Mouse (Mus musculus): ENCODE data around the gene Insig2. TPM values are rescaled to one million over a fixed set of nuclear protein-coding genes. Genes with fewer than 3 reads are reported as not detected.

Gene Insig2
- polyA plus RNA-seq, 1 experiment from 2014 or later = 34.5 TPM

DNA sequence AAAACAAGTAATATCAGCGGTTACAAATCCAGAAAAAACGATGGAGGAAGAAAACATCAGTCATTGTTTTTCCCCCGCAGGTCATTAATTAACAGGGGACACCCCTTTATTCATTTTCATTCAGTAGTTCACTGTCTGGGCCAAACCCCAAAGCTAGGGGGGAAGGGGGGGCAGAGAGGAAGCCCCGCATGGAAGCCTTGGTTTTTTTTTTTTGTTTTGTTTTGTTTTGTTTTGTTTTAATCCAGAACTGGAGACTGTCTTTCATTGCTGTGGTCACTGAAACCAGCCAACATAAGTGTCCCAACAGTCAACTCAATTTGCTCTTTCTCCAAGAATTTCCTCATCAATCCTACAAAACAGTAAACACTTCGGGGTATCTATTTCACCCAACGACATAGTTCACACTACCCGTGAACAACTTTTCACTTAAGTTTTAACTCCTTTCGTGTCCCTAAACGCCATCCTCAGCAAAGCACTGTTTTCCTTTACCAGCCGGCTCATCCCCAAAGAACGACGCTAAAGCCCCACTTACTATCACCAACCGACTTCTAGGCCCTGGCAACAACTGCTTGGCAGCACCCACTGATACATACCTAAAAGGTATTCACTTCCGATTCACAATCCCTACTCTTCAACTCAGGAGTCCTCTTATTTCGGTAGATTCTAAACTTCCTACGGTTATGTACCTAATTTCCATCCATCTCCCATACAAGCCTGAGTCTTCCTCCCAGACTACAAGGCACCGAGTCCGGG lies 5.6 kb downstream of the Insig2 start:
- H3K36me3 ChIP-seq = no peaks in the 10 kb centered on the region
- H3K27ac ChIP-seq (ENCODE audit: poor library complexity, severe bottlenecking) = peak overlapping the region; percentile 96; the same call in 1 of the 2 replicates
- H3K4me3 ChIP-seq = peak overlapping the region; percentile 98
- no peaks in the 10 kb centered on the region for H3K9me3 ChIP-seq (replicated peaks)
- ATAC-seq (ENCODE audit: insufficient number of reproducible peaks, low FRiP score) = no peak
- H3K9ac ChIP-seq = peak overlapping the region; percentile 88
- 25% methylated on average over 18 of the region's 18 CpGs for WGBS
- no peaks in the 10 kb centered on the region for H3K27me3 ChIP-seq (replicated peaks)
- H3K4me1 ChIP-seq (replicated peaks) = peaks cover 17% of the 10 kb centered on the region
- H3K4me2 ChIP-seq = peak overlapping the region; percentile 85

DNA sequence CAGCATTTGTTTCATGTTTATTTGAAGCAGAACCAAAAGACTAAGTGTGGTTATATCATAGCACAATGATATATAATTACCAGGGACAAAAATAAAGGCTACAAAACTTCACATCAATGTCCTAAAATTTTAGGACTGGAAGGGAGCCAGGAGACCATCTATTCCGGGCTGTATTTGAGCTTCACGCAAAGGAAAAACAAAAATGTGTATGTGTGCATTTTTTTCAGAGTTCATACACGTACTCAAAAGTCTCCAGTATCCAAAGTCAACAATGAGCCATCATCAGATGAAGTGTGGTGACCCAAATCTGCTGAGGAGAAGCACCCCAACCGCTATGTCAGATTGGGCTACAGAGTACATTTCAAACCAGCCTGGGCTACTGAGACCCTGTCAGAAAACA lies 8.9 kb downstream of the Insig2 start:
- Histone ChIP-seq H3K27ac (ENCODE audit: poor library complexity, severe bottlenecking) (no peak overlapping the region), H3K4me3 (no peak overlapping the region), H3K9ac (no peak overlapping the region), H3K27me3 (replicated peaks) (no peaks in the 10 kb centered on the region), H3K4me1 (replicated peaks) (peaks cover 19% of the 10 kb centered on the region), H3K4me2 (no peak overlapping the region), H3K36me3 (no peaks in the 10 kb centered on the region), H3K9me3 (replicated peaks) (no peaks in the 10 kb centered on the region)
- ATAC-seq (ENCODE audit: insufficient number of reproducible peaks, low FRiP score) = no peak
- 68% methylated on average over 4 of the region's 4 CpGs for WGBS

DNA sequence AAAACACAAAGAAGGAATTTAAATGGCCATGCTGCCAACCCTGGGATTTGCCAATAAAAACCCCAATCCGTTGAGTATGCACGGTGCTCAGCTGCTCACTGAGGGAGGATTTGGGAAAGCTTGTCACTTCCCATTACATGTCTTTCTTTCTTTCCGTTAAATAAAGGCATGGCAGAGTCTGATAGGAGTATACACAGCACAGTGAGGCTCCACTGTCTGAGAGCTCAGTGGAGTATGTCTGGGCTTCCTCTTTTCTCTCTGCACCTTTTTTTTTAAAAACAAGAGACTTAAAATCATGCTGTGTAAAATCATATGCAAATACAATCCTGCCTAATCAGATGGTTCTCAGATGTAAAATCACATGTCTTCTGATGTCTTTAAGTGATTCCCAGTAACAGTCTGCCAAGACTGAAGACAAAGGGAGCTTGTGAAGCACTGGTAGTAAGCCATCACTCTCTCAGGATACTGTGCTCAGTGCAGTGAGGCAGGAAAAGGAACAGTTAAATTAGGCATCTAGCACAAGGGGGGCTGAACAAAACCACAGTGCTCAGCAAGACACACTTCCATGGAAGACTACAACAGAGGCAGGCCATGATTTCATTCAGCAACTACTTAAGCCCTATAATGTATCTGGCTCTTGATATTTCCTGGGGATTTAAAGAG lies 17.5 kb downstream of the Insig2 start:
- no peak overlapping the region for H3K4me3 ChIP-seq
- no peak overlapping the region for H3K27ac ChIP-seq (ENCODE audit: poor library complexity, severe bottlenecking)
- H3K4me1 ChIP-seq (replicated peaks) = no peaks in the 10 kb centered on the region
- H3K27me3 ChIP-seq (replicated peaks) = no peaks in the 10 kb centered on the region
- ATAC-seq (ENCODE audit: insufficient number of reproducible peaks, low FRiP score) = no peak
- no peaks in the 10 kb centered on the region for H3K9me3 ChIP-seq (replicated peaks)
- H3K9ac ChIP-seq = no peak overlapping the region
- 77% methylated on average over 3 of the region's 3 CpGs for WGBS
- peaks cover 26% of the 10 kb centered on the region for H3K36me3 ChIP-seq
- no peak overlapping the region for H3K4me2 ChIP-seq

DNA sequence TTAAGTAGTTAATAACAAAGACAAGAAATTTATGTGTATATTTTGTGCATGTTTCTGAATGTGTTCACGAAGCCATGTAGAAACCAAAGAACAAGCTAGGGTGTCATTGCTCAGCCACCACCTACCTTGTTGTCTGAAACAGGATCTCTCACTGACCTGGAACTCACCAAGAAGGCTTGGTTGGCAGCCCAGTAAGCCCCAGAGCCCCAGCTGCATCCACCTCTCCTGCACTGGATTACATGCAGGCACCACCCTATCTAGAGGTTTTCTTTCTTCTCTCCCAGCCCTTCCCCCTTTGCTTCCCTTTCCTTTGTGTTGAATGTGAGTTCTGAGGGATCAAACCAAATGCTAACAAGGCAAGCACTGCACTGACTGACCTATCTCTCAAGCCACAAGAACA lies 19.2 kb downstream of the Insig2 start:
- H3K4me1 ChIP-seq (replicated peaks) = no peaks in the 10 kb centered on the region
- 89% methylated on average over 1 of the region's 1 CpGs for WGBS

DNA sequence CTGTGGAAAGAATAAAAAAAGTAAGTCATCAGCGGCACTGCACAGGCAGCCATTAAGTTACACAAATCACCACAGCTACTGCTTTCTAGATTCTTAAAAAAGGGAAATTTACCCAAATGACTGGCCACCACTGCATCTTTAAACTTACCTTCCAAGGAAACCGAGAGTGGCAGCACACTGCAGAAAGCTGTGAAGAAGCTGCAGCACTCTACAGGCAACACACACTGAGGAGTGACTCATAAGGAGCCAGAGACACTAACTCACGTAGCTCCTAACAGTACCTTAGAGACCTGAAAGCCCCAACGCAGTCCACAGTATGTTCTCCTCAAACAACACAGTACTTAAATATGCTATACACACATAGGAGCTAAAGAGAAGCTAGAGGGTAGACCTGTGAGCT lies 20.1 kb downstream of the Insig2 start:
- whole genome bisulfite sequencing = 88% methylated on average over 4 of the region's 4 CpGs
- Histone ChIP-seq H3K4me3 (no peak overlapping the region), H3K4me2 (no peak overlapping the region), H3K27me3 (replicated peaks) (no peaks in the 10 kb centered on the region), H3K9ac (no peak overlapping the region), H3K36me3 (peaks cover 26% of the 10 kb centered on the region), H3K4me1 (replicated peaks) (no peaks in the 10 kb centered on the region), H3K9me3 (replicated peaks) (no peaks in the 10 kb centered on the region), H3K27ac (ENCODE audit: poor library complexity, severe bottlenecking) (no peak overlapping the region)
- ATAC-seq (ENCODE audit: insufficient number of reproducible peaks, low FRiP score) = no peak

More for the DNA sequence above, 19.2 kb downstream of the Insig2 start:
- peaks cover 26% of the 10 kb centered on the region for H3K36me3 ChIP-seq
- no peak overlapping the region for H3K4me2 ChIP-seq
- H3K4me3 ChIP-seq = no peak overlapping the region
- H3K27ac ChIP-seq (ENCODE audit: poor library complexity, severe bottlenecking) = no peak overlapping the region
- no peak overlapping the region for H3K9ac ChIP-seq
- H3K27me3 ChIP-seq (replicated peaks) = no peaks in the 10 kb centered on the region
- ATAC-seq (ENCODE audit: insufficient number of reproducible peaks, low FRiP score) = no peak
- no peaks in the 10 kb centered on the region for H3K9me3 ChIP-seq (replicated peaks)

DNA sequence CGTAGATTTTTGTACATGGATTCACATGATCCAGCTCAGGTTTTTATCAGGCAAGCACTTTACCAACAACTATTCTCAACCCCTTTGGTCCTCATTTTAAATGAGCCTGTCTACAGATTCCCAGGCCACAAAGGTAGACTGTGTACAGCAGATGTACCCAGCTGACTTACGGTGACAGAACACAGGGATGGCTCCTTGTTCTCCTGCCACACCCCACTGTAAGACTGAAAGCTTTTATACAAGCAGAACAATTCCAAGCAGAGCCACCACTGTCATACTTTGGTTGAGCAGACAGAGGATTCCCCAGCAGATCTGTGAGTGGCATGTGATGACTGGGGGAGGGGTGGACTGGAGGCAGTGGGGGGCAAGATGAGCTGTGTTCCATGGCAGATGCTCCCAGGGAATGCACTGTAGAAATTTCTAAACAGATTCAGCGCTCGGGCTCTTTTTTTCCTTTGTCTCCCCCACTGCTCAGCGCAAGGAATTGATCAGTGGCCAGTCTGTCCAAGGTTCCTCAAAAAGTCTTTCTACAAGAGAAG lies 35.6 kb downstream of the Insig2 start:
- H3K36me3 ChIP-seq = peaks cover 9% of the 10 kb centered on the region; the same call in 1 of the 2 replicates
- H3K4me2 ChIP-seq = no peak overlapping the region
- no peak for ATAC-seq (ENCODE audit: insufficient number of reproducible peaks, low FRiP score)
- no peaks in the 10 kb centered on the region for H3K27me3 ChIP-seq (replicated peaks)
- no peaks in the 10 kb centered on the region for H3K9me3 ChIP-seq (replicated peaks)
- H3K9ac ChIP-seq = no peak overlapping the region
- no peak overlapping the region for H3K27ac ChIP-seq (ENCODE audit: poor library complexity, severe bottlenecking)
- no peaks in the 10 kb centered on the region for H3K4me1 ChIP-seq (replicated peaks)
- H3K4me3 ChIP-seq = no peak overlapping the region
- 82% methylated on average over 5 of the region's 5 CpGs for WGBS

DNA sequence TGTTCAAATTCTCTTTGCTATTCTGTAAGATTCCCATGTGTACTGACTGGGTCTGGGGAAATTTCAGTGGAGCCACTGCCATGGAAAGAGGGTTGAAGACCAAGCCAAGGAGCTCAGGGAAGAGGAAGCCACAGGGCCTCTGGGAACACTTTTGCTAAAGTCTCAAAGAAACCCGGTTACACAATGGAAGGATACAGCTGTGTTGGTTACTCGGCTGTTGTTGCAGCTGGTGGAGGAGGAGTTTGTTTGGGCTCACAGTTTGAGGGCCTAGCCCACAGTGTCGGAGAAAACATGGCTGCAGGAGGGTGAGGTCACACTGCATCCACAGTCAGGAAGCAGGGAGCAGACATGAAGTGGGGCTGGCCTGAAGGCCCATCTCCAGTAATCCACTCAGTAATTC lies 38.8 kb downstream of the Insig2 start:
- Histone ChIP-seq H3K9me3 (replicated peaks) (no peaks in the 10 kb centered on the region), H3K27me3 (replicated peaks) (no peaks in the 10 kb centered on the region), H3K4me3 (no peak overlapping the region), H3K4me1 (replicated peaks) (no peaks in the 10 kb centered on the region), H3K9ac (no peak overlapping the region), H3K27ac (ENCODE audit: poor library complexity, severe bottlenecking) (no peak overlapping the region), H3K4me2 (no peak overlapping the region), H3K36me3 (no peaks in the 10 kb centered on the region)
- WGBS = 43% methylated on average over 3 of the region's 3 CpGs
- no peak for ATAC-seq (ENCODE audit: insufficient number of reproducible peaks, low FRiP score)

DNA sequence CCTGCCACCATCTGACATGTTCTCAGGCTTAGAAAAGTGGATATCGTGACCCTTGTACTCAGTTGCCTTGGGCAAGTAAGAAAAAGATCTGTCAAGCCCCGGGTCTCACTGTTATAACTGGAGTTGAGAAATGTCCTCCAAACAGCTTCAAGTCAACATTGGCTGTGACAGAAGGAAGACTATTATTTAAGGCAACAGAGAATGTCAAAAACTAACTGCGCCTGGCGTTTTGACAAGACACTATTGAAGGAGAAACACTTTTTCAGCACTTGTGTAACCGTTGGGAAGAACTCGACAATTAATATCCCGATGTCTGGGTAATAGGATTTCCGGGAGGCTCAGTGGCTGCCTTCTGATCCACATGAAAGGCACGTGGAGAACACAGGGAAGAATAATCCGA lies 41.5 kb downstream of the Insig2 start:
- H3K4me1 ChIP-seq (replicated peaks) = no peaks in the 10 kb centered on the region
- ATAC-seq (ENCODE audit: insufficient number of reproducible peaks, low FRiP score) = no peak
- 81% methylated on average over 10 of the region's 10 CpGs for WGBS
- no peaks in the 10 kb centered on the region for H3K27me3 ChIP-seq (replicated peaks)
- H3K4me2 ChIP-seq = no peak overlapping the region
- H3K36me3 ChIP-seq = no peaks in the 10 kb centered on the region
- no peak overlapping the region for H3K27ac ChIP-seq (ENCODE audit: poor library complexity, severe bottlenecking)
- H3K9ac ChIP-seq = no peak overlapping the region
- H3K4me3 ChIP-seq = no peak overlapping the region
- H3K9me3 ChIP-seq (replicated peaks) = no peaks in the 10 kb centered on the region

DNA sequence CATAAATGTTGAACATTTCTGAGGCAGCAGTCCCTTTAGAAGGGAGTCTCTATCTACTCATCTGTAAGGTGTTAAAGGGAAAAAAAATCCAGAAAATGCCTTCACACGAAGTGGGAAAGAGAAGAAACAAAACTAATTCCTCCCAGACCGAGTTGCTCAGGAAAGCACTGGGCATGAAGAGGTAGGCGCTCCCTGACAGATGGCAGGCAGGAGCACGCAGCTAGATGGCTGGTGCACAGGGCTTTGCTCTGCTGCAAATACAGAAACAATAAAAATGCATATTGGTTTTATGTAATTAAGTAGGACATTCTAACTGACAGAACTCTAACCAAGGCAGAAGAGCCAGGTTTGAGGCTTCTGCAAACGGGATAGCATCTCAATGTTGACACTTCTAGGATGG lies 42.0 kb downstream of the Insig2 start:
- Histone ChIP-seq H3K9me3 (replicated peaks) (no peaks in the 10 kb centered on the region), H3K36me3 (no peaks in the 10 kb centered on the region), H3K9ac (no peak overlapping the region), H3K27me3 (replicated peaks) (no peaks in the 10 kb centered on the region), H3K4me3 (no peak overlapping the region), H3K4me2 (no peak overlapping the region), H3K27ac (ENCODE audit: poor library complexity, severe bottlenecking) (no peak overlapping the region), H3K4me1 (replicated peaks) (no peaks in the 10 kb centered on the region)
- WGBS = 72% methylated on average over 5 of the region's 5 CpGs
- no peak for ATAC-seq (ENCODE audit: insufficient number of reproducible peaks, low FRiP score)

DNA sequence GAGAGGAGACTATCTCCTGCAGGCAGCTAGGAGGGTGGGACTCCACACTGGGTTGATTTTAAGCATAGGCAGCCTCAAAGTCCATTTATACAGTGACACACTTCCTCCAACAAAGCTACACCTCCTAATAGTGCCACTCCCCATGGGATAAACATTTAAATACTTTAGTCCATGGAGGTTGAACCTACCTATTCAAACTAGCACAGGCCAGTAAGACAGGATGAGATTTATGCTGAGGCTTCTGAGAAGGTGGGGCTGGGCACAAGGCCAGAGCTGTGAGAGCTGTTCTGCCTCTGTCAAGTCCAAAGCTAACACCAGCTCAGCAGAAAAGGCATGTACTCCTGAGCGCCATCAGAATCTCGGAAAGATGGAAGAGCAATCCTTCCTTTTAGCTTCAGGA lies 48.2 kb downstream of the Insig2 start:
- H3K9me3 ChIP-seq (replicated peaks) = no peaks in the 10 kb centered on the region
- ATAC-seq (ENCODE audit: insufficient number of reproducible peaks, low FRiP score) = no peak
- H3K27me3 ChIP-seq (replicated peaks) = no peaks in the 10 kb centered on the region
- H3K27ac ChIP-seq (ENCODE audit: poor library complexity, severe bottlenecking) = no peak overlapping the region
- no peak overlapping the region for H3K4me2 ChIP-seq
- no peak overlapping the region for H3K9ac ChIP-seq
- WGBS = 76% methylated on average over 2 of the region's 2 CpGs
- no peaks in the 10 kb centered on the region for H3K4me1 ChIP-seq (replicated peaks)
- H3K36me3 ChIP-seq = no peaks in the 10 kb centered on the region
- no peak overlapping the region for H3K4me3 ChIP-seq

DNA sequence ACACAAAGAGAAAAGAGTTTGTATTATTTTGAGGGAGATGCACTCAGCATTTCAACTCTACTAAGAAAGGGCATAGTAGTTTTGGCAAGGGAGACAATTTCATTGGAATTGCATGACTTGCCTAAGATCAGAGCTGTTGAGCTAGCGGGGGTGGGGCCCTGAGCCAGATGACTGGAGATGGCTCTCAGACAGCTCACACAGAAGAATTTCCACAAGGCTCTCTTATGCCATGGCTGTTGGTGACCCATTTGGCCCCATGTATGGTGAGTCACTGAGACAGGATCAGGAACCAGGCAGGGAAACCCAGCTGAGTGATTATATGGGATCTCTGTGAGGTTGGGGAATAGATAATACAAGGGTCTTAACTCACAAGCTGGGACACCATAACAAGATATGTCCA lies 51.9 kb downstream of the Insig2 start:
- Histone ChIP-seq H3K27ac (ENCODE audit: poor library complexity, severe bottlenecking) (no peak overlapping the region), H3K9ac (no peak overlapping the region), H3K36me3 (no peaks in the 10 kb centered on the region), H3K4me3 (no peak overlapping the region), H3K9me3 (replicated peaks) (no peaks in the 10 kb centered on the region), H3K4me2 (no peak overlapping the region), H3K27me3 (replicated peaks) (no peaks in the 10 kb centered on the region), H3K4me1 (replicated peaks) (no peaks in the 10 kb centered on the region)
- no peak for ATAC-seq (ENCODE audit: insufficient number of reproducible peaks, low FRiP score)
- 73% methylated on average over 1 of the region's 1 CpGs for WGBS

Data from heart, embryonic 12.5 days (tissue).